ENCODE assay signal across 32 mouse cellular contexts in the genomic region with DNA sequence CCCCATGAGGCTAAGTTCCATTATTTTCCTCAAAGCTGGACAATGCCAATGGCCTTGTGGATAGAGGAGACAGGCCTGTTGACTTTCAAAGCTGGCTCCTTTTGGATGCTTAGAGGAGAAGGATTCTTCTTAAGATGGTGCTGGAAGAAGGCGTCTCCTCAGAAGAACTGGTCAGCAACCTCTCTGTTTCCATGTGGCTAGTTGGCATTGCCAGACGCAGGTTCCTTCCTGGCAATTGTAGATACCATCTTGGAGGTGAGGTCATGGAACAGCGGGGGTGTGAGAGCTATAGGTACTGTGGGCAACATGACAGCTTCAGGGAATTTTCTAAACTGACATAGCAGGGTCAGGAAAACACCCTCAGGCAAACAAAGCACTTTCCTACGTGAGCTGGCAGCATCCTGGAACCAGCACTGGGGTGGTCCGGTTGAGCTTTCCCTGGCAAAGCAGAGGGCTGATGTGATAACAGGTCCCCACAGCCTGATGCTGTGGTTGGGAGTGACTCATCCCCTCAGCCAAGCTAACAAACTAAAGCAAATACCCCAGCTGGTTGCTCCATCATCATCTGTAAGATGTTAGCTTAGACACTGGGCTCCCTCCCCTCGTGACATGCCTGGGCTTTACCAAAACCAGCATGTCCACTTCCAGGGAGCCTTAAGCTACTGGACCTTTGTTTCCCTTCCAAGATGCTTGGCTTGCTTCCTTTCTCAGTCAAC.
DNase-seq lines count a peak whose midpoint lies in the region; ATAC-seq lines count a peak whose summit lies in the region.
"Had no signal": no experiment of that assay in that cellular context is flagged by ENCODE, and none has a peak within 500 bp of the region (broad histone marks: within the 10 kb centered on the region; RNA-seq: fewer than 3 reads in every experiment).

No protein-coding gene starts in this region.

- WGBS in hindbrain, embryonic 14.5 days = 90% methylated on average over 6 of the region's 6 CpGs

- no peaks in the 10 kb centered on the region for H3K27me3 ChIP-seq in hindbrain, embryonic 14.5 days (ENCODE audit: control insufficient read depth, insufficient read depth, low read length)
- H3K27me3 ChIP-seq: embryonic facial prominence, embryonic 15.5 days; heart, embryonic 13.5 days; hindbrain, embryonic 15.5 days; limb, embryonic 13.5 days; lung, embryonic 15.5 days; midbrain, embryonic 12.5 days; neural tube, embryonic 15.5 days; stomach, embryonic 15.5 days had no signal

- H3K4me3 ChIP-seq in hindbrain, embryonic 14.5 days (replicated peaks; ENCODE audit: low read length) = no peak overlapping the region
- H3K4me3 ChIP-seq: embryonic facial prominence, embryonic 15.5 days; heart, adult 2 months; heart, embryonic 13.5 days; hindbrain, embryonic 15.5 days; layer of hippocampus, adult 2 months; limb, embryonic 13.5 days; lung, embryonic 15.5 days; midbrain, embryonic 12.5 days; neural tube, embryonic 15.5 days; stomach, embryonic 15.5 days had no signal

- H3K27ac ChIP-seq in hindbrain, embryonic 14.5 days = no peak overlapping the region
- H3K27ac ChIP-seq: embryonic facial prominence, embryonic 15.5 days; heart, adult 2 months; heart, embryonic 13.5 days; hindbrain, embryonic 15.5 days; layer of hippocampus, adult 2 months; limb, embryonic 13.5 days; lung, embryonic 15.5 days; midbrain, embryonic 12.5 days; neural tube, embryonic 15.5 days; stomach, embryonic 15.5 days had no signal

- H3K4me2 ChIP-seq in hindbrain, embryonic 14.5 days (replicated peaks) = no peak overlapping the region
- H3K4me2 ChIP-seq: embryonic facial prominence, embryonic 15.5 days; heart, embryonic 13.5 days; hindbrain, embryonic 15.5 days; limb, embryonic 13.5 days; liver, embryonic 11.5 days; lung, embryonic 15.5 days; midbrain, embryonic 12.5 days; neural tube, embryonic 15.5 days; stomach, embryonic 15.5 days had no signal

- no peaks in the 10 kb centered on the region for H3K36me3 ChIP-seq in hindbrain, embryonic 14.5 days (replicated peaks; ENCODE audit: control insufficient read depth, insufficient read depth)
- H3K36me3 ChIP-seq: embryonic facial prominence, embryonic 15.5 days; heart, embryonic 13.5 days; hindbrain, embryonic 15.5 days; limb, embryonic 13.5 days; lung, embryonic 15.5 days; midbrain, embryonic 12.5 days; neural tube, embryonic 15.5 days; stomach, embryonic 15.5 days had no signal

- no peak overlapping the region for H3K9ac ChIP-seq in hindbrain, embryonic 14.5 days
- H3K9ac ChIP-seq: embryonic facial prominence, embryonic 15.5 days; heart, embryonic 13.5 days; hindbrain, embryonic 15.5 days; limb, embryonic 13.5 days; lung, embryonic 15.5 days; midbrain, embryonic 12.5 days; neural tube, embryonic 15.5 days; stomach, embryonic 15.5 days had no signal

- DNase-seq in adrenal gland, adult 2 months = peak; percentile 14
- DNase-seq in adrenal gland, postnatal 10 days = no peak
- DNase-seq in urinary bladder, postnatal 25 days (ENCODE audit: low spot score) = peak; percentile 5
- no peak for DNase-seq in urinary bladder, adult 2 months (ENCODE audit: low spot score)
- peak; percentile 91 for DNase-seq in fibroblast of lung, adult 2 months (ENCODE audit: low read depth)
- no peak for DNase-seq in layer of hippocampus, adult 11-12 months (ENCODE audit: low spot score)
- DNase-seq in hindbrain, embryonic 14.5 days (ENCODE audit: low spot score) = no peak
- DNase-seq in testis, postnatal 10 days (ENCODE audit: low spot score) = no peak
- DNase-seq: adrenal gland, postnatal 36 days; cerebellum, adult 18-20 months; cerebellum, postnatal 10 days; gastrocnemius, postnatal 36 days; heart, adult 2 months; heart, postnatal 10 days; kidney, adult 11 months; kidney, postnatal 14 days; retina, postnatal 1 day; right cerebral cortex, postnatal 14 days; thymus, adult 2 months; thymus, postnatal 36 days had no signal

- ATAC-seq in hindbrain, embryonic 14.5 days (ENCODE audit: low FRiP score) = no peak
- ATAC-seq: forebrain, embryonic 14.5 days; inflammation-experienced regulatory T-cells, adult 6 months had no signal

- H3K9me3 ChIP-seq in hindbrain, embryonic 14.5 days (ENCODE audit: control insufficient read depth, low read length) = no peaks in the 10 kb centered on the region
- H3K9me3 ChIP-seq: embryonic facial prominence, embryonic 15.5 days; hindbrain, embryonic 15.5 days; lung, embryonic 15.5 days; neural tube, embryonic 15.5 days; stomach, embryonic 15.5 days had no signal

- no peaks in the 10 kb centered on the region for H3K4me1 ChIP-seq in hindbrain, embryonic 14.5 days (replicated peaks; ENCODE audit: control insufficient read depth, insufficient read depth, low read length)
- H3K4me1 ChIP-seq: embryonic facial prominence, embryonic 15.5 days; heart, embryonic 13.5 days; hindbrain, embryonic 15.5 days; limb, embryonic 13.5 days; lung, embryonic 15.5 days; midbrain, embryonic 12.5 days; neural tube, embryonic 15.5 days had no signal

Comparison
In these comparisons a context has a peak if more than half of its experiments do, and no peak if none do; other contexts are left out.
1. DNase-seq: peak in adrenal gland, adult 2 months (single experiment), urinary bladder, postnatal 25 days (single experiment) and fibroblast of lung, adult 2 months (single experiment); none in adrenal gland, postnatal 10 days (single experiment), urinary bladder, adult 2 months (single experiment), layer of hippocampus, adult 11-12 months (single experiment), hindbrain, embryonic 14.5 days (single experiment) and testis, postnatal 10 days (single experiment).